Mouse (Mus musculus) NIH3T3 (cell line): ENCODE data around the gene Sh3glb1.

Experiments used
- DNase-seq: peaks from one replicate; pipeline ENCODE4 v3.0.0-alpha.2; 2012; ENCODE audit warnings: low read depth

Sh3glb1 gene

GRCm38 (mm10) chr3:144715033-144715432 is 5.1 kb downstream of the Sh3glb1 start:
- no peak for DNase-seq

- no peak for DNase-seq
Measured at GRCm38 (mm10) chr3:144714606-144715005, 5.5 kb downstream of the Sh3glb1 start.

GRCm38 (mm10) chr3:144714126-144714525 is 6.0 kb downstream of the Sh3glb1 start:
- DNase-seq, result no peak

- DNase-seq, result no peak
Measured at GRCm38 (mm10) chr3:144711607-144712206, 8.4 kb downstream of the Sh3glb1 start.

- DNase-seq, result no peak
Measured at GRCm38 (mm10) chr3:144708612-144709011, 11.5 kb downstream of the Sh3glb1 start.

- no peak for DNase-seq
Measured at GRCm38 (mm10) chr3:144703959-144704358, 16.2 kb downstream of the Sh3glb1 start.

- DNase-seq, result no peak
Measured at GRCm38 (mm10) chr3:144698790-144699433, 21.2 kb downstream of the Sh3glb1 start.

- no peak for DNase-seq
Measured at GRCm38 (mm10) chr3:144697942-144698341, 22.2 kb downstream of the Sh3glb1 start.

- no peak for DNase-seq
Measured at GRCm38 (mm10) chr3:144697154-144697553, 23.0 kb downstream of the Sh3glb1 start.

GRCm38 (mm10) chr3:144694941-144695340 is 25.2 kb downstream of the Sh3glb1 start:
- peak; percentile 69 for DNase-seq

- no peak for DNase-seq
Measured at GRCm38 (mm10) chr3:144694040-144694439, 26.1 kb downstream of the Sh3glb1 start.

GRCm38 (mm10) chr3:144692052-144692451 is 28.1 kb downstream of the Sh3glb1 start:
- DNase-seq, result peak; percentile 72

GRCm38 (mm10) chr3:144689236-144689635 is 30.9 kb downstream of the Sh3glb1 start:
- no peak for DNase-seq

- no peak for DNase-seq
Measured at GRCm38 (mm10) chr3:144688284-144688683, 31.9 kb downstream of the Sh3glb1 start.

- DNase-seq, result no peak
Measured at GRCm38 (mm10) chr3:144687618-144688017, 32.5 kb downstream of the Sh3glb1 start.

- DNase-seq, result no peak
Measured at GRCm38 (mm10) chr3:144686146-144686545, 34.0 kb downstream of the Sh3glb1 start.

GRCm38 (mm10) chr3:144683136-144683814 is 36.9 kb downstream of the Sh3glb1 start:
- DNase-seq, result no peak

- DNase-seq, result no peak
Measured at GRCm38 (mm10) chr3:144681542-144681941, 38.6 kb downstream of the Sh3glb1 start.

GRCm38 (mm10) chr3:144679701-144680159 is 40.4 kb downstream of the Sh3glb1 start:
- peak; percentile 86 for DNase-seq

GRCm38 (mm10) chr3:144679137-144679536 is 41.0 kb downstream of the Sh3glb1 start:
- peak; percentile 66 for DNase-seq

- no peak for DNase-seq
Measured at GRCm38 (mm10) chr3:144677751-144678150, 42.4 kb downstream of the Sh3glb1 start.

- no peak for DNase-seq
Measured at GRCm38 (mm10) chr3:144676249-144676648, 43.9 kb downstream of the Sh3glb1 start.

- no peak for DNase-seq
Measured at GRCm38 (mm10) chr3:144672016-144672415, 48.1 kb downstream of the Sh3glb1 start.
